Mouse (Mus musculus) layer of hippocampus, adult 18-20 months (tissue): ENCODE measurements around the gene Pex6. TPM values are rescaled to one million over a fixed set of nuclear protein-coding genes. Genes with fewer than 3 reads are reported as not detected.
A peak's percentile ranks its signal among the peaks of the same experiment; 100 is the strongest.

Experiments
- DNase-seq, 2 experiments: peaks; one replicate each; pipeline ENCODE4 v3.0.0; 2022; ENCODE audit warnings: low spot score in 2 of 2
- total RNA-seq, 2 experiments: library from RNA; stranded (reverse); gene quantifications; 2 replicates each; pipeline ENCODE4 v1.2.3; 2021

Gene Pex6
- total RNA-seq, 2 experiments from 2014 or later, result 55.5 to 62.4 TPM

GRCm38 (mm10) chr17:46772404-46773277 lies 61.4 kb downstream of the Pex6 start, which contains the start of gene 2310039H08Rik:
Gene 2310039H08Rik, plus strand, starts transcription at chr17:46772635.
- peak; percentile 83 to 90 for DNase-seq

GRCm38 (mm10) chr17:46773278-46774130 lies 62.2 kb downstream of the Pex6 start:
- no peak for DNase-seq

GRCm38 (mm10) chr17:46774131-46774472 lies 62.8 kb downstream of the Pex6 start:
- no peak for DNase-seq

DNA sequence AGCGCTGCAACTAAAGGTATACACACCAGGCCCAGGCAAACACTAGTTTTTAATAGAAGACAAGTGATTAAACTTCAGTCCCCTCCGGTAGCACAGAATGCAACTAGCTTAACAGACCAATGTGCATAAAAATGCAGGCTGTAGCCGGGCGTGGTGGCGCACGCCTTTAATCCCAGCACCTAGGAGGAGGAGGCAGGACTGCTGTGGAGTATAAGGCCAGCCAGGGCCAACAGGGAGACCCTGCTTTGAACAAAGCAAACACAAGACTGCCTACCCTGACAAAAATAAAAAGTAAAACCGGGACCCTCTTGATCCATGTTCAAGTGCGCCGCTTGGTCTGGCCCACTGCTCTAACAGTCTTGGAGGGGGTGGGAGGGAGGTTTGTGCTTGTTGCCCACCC lies 63.8 kb downstream of the Pex6 start:
- DNase-seq, result no peak

Other genes with a start within 250 kb of the Pex6 start
- gene Ttbk1, start 223.8 kb upstream of the Pex6 start, total RNA-seq, result 100 to 1,000 TPM; 117 to 120 TPM
- gene Dnph1, start 214.8 kb upstream of the Pex6 start, total RNA-seq, result 1 to 10 TPM; 5.1 to 5.9 TPM
- 10 to 100 TPM; 61.8 to 66.4 TPM for gene Cul9, start 165.1 kb upstream of the Pex6 start, total RNA-seq
- gene Srf, start 155.3 kb upstream of the Pex6 start, total RNA-seq, result 10 to 100 TPM; 80.8 to 89.0 TPM
- gene Ptk7, start 82.0 kb upstream of the Pex6 start, total RNA-seq, result 1 to 10 TPM; 8.0 to 9.0 TPM
- 10 to 100 TPM; 22.4 to 22.6 TPM for gene Klc4, start 65.4 kb upstream of the Pex6 start, total RNA-seq
- gene Mrpl2, start 65.2 kb upstream of the Pex6 start, total RNA-seq, result 10 to 100 TPM; 53.1 to 60.7 TPM
- gene Cul7, start 61.1 kb upstream of the Pex6 start, total RNA-seq, result 10 to 100 TPM; 18.9 to 20.2 TPM
- gene Rrp36, start 37.1 kb upstream of the Pex6 start, total RNA-seq, result 10 to 100 TPM; 17.2 to 19.7 TPM
- gene Mea1, start 32.7 kb upstream of the Pex6 start, total RNA-seq, result 100 to 1,000 TPM in 1 of 2 experiments, 10 to 100 TPM in 1; 97.2 to 109 TPM
- gene Klhdc3, start 30.5 kb upstream of the Pex6 start, total RNA-seq, result 100 to 1,000 TPM; 172 to 177 TPM
- gene Ppp2r5d, start 6.4 kb upstream of the Pex6 start, total RNA-seq, result 10 to 100 TPM; 89.3 to 90.9 TPM
- 1 to 10 TPM in 1 of 2 experiments, not detected in 1; 1.1 TPM for gene Gnmt, start 17.7 kb downstream of the Pex6 start, total RNA-seq
- gene Cnpy3, start 40.8 kb downstream of the Pex6 start, total RNA-seq, result 10 to 100 TPM; 66.6 to 71.8 TPM
- gene Ptcra, start 52.2 kb downstream of the Pex6 start, total RNA-seq, result under 1 TPM in 1 of 2 experiments, not detected in 1; 0.25 TPM
- 1 to 10 TPM; 4.9 to 8.3 TPM for gene 2310039H08Rik, start 61.2 kb downstream of the Pex6 start, total RNA-seq
- gene Rpl7l1, start 71.2 kb downstream of the Pex6 start, total RNA-seq, result 10 to 100 TPM; 49.0 to 55.9 TPM
- 10 to 100 TPM; 61.5 to 65.7 TPM for gene Bicral, start 147.0 kb downstream of the Pex6 start, total RNA-seq
- 10 to 100 TPM; 29.9 to 30.2 TPM for gene Tbcc, start 179.2 kb downstream of the Pex6 start, total RNA-seq
- gene Prph2, start 199.0 kb downstream of the Pex6 start, total RNA-seq, result not detected